1 mouse cellular context compared by ENCODE assay signal in the genomic region with DNA sequence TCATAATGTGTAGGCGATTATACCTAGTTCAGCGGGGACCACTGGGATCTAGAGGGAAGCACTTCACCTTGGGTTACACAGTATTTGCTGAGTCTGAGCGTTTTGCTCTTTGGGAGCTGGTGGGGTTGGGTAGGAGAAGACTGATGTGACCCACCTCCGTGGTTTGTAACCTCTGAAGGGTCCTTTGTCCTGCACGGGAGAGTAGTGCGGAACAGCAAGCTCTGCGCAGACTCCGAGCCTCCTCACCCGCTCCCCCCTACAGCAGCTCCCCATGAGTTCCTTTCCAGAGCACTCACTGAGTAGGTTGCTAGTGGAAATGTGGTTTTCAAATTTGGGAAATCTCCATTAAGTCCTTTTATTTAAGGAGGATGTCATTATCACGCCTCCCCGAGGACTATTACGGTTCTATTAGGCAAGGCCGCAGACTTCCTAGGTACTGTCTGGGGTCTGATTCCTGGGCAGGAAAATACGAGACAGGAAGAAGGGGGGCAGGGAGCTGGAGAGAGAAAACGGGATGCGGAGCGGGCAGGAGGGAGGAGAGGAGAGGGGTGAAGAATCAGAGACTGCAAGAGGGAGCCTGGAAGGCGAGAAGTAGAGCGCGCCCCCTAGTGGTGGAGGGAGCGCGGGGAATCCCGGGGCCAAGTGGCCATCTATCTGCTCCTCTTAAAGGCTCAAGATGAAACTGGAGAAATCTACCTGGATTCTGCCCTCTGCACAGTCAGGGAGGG.
TF ChIP-seq lines count a peak whose summit lies in the region.

No protein-coding gene starts in this region.

TF ChIP-seq in CH12.LX, 34 proteins besides CTCF, POLR2A, EP300 and RAD21:
- TF ChIP-seq IRF4 (IDR thresholded peaks at IDR 0.05; ENCODE audit: low read depth, low read length) (peak; percentile 35; the same call in 1 of the 2 replicates), UBTF (IDR thresholded peaks at IDR 0.05; ENCODE audit: low read depth, low read length) (no peak), USF1 (IDR thresholded peaks at IDR 0.05; ENCODE audit: low read depth, low read length) (no peak), SMC3 (IDR thresholded peaks at IDR 0.05; ENCODE audit: low read depth, low read length) (peak; percentile 63)
